Mouse (Mus musculus): ENCODE measurements around the gene Gm28048. TPM values are rescaled to one million over a fixed set of nuclear protein-coding genes. Genes with fewer than 3 reads are reported as not detected.

Gm28048 gene
- polyA plus RNA-seq, 1 experiment, result 4.4 TPM

DNA sequence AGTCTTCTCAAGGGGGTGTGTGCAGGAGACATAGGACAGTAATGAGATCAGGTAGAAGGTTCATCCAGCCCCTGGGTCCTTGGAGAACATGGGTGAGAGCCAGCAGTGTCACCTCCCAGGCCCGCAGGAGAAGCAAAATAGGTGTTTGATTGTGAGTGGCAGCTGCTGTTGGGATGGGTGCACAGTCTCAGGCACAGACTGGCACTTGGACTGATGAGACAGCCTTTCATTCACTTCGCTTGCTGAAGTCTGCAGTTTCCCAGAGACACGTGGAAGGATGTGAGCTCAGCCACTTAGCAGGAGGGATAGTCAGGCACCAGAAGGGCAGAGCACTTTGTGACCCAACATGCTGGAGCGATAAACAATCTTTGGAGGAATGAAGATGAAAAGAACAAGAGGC, 118.3 kb downstream of the Gm28048 start:
- Histone ChIP-seq H3K27ac (ENCODE audit: insufficient read depth, low read length) (no peak overlapping the region), H3K4me1 (ENCODE audit: control insufficient read depth, insufficient read depth, low read length) (peaks cover 4% of the 10 kb centered on the region; the same call in 1 of the 2 replicates), H3K27me3 (ENCODE audit: control insufficient read depth, insufficient read depth, low read length) (peaks cover 10% of the 10 kb centered on the region; the same call in 1 of the 2 replicates), H3K4me3 (replicated peaks; ENCODE audit: insufficient read depth, low read depth, low read length) (no peak overlapping the region)
- no peak for DNase-seq
- WGBS, result 75% methylated on average over 4 of the region's 4 CpGs
- TF ChIP-seq POLR2A (IDR thresholded peaks at IDR 0.05; ENCODE audit: borderline replicate concordance, insufficient read depth, low read length) (no peak), CTCF (IDR thresholded peaks at IDR 0.05; ENCODE audit: borderline replicate concordance, insufficient read depth, low read depth, low read length) (no peak)

DNA sequence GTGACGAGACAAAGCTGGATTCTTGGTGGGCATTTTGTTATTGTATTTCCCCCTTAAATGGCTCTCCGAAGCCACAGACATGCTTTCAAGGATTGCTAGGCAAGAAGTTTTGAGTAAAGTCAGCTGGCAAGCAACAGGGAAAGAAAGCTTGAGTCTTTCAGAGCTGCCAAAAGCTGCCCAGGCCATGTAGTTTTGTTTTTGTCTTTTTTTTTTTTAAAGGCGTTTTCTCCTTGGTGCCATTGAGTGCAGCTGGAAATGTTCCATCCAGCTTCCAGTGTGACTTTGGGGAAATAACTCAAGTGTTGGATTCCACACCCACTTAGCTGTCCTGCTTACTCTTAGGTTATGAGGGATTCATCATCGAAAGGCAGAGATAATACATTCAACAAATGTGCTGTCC, 120.6 kb downstream of the Gm28048 start:
- H3K27me3 ChIP-seq (ENCODE audit: control insufficient read depth, insufficient read depth, low read length), result peaks cover 7% of the 10 kb centered on the region; the same call in 1 of the 2 replicates
- H3K4me1 ChIP-seq (ENCODE audit: control insufficient read depth, insufficient read depth, low read length), result peaks cover 4% of the 10 kb centered on the region; the same call in 1 of the 2 replicates
- WGBS, result 62% methylated on average over 4 of the region's 4 CpGs
- H3K27ac ChIP-seq (ENCODE audit: insufficient read depth, low read length), result no peak overlapping the region
- DNase-seq, result no peak
- no peak overlapping the region for H3K4me3 ChIP-seq (replicated peaks; ENCODE audit: insufficient read depth, low read depth, low read length)
- TF ChIP-seq POLR2A (IDR thresholded peaks at IDR 0.05; ENCODE audit: borderline replicate concordance, insufficient read depth, low read length), result no peak
- no peak for TF ChIP-seq CTCF (IDR thresholded peaks at IDR 0.05; ENCODE audit: borderline replicate concordance, insufficient read depth, low read depth, low read length)

DNA sequence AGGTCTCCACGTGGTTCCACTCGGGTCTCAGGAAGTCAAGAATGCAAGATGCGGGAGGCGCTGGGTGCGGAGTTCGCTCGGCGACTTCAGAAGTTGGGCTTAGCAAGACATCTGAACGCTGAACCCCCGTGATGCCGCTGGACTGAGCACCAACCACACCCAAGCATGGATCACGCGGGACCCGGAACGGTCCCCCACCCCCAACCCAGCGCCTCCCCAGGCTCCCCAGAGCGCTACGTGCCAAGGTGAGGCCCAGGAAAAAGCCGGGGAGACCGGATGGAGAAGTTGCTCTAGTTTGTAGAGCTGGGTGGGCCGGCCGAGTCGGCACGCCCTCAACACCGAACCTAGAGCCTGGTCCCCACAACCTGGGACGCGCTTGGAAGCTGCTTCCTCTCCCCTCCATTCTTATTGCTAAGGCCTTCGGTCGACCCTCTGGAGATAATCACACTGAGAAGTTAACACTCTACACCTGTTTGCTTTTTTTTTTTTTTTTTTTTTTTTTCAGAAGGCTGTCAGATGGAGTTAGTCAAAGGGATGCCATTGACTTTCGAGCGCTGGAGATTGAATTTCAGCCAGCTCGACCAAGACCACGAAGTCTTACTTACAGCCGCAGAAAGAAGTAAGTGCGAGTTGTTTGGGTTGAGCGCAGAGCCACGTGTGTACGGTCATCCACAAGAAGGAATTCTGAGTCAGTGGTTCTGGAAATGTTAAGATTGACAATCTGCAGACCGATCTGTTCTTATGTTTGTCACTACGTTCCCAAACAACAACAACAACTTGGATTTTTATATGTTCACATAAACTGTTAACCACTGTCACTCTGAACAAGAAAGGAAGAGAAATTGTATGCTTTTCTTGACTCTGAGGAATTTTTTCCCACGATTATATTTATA, 121.3 kb downstream of the Gm28048 start, which contains the start of gene B3gnt2:
B3gnt2 (minus strand) TSS at position 627 of the 893 bp plus-strand sequence.
- Histone ChIP-seq H3K27me3 (ENCODE audit: control insufficient read depth, insufficient read depth, low read length) (peaks cover 7% of the 10 kb centered on the region; the same call in 1 of the 2 replicates), H3K4me1 (ENCODE audit: control insufficient read depth, insufficient read depth, low read length) (peaks cover 4% of the 10 kb centered on the region; the same call in 1 of the 2 replicates), H3K27ac (ENCODE audit: insufficient read depth, low read length) (peak within 1 kb of the TSS; percentile 46; the same call in 1 of the 2 replicates), H3K4me3 (replicated peaks; ENCODE audit: insufficient read depth, low read depth, low read length) (peak within 1 kb of the TSS; percentile 25)
- no peak for DNase-seq
- WGBS, result 12% methylated on average over 41 of the region's 41 CpGs
- TF ChIP-seq POLR2A (IDR thresholded peaks at IDR 0.05; ENCODE audit: borderline replicate concordance, insufficient read depth, low read length) (no peak), CTCF (IDR thresholded peaks at IDR 0.05; ENCODE audit: borderline replicate concordance, insufficient read depth, low read depth, low read length) (no peak)

DNA sequence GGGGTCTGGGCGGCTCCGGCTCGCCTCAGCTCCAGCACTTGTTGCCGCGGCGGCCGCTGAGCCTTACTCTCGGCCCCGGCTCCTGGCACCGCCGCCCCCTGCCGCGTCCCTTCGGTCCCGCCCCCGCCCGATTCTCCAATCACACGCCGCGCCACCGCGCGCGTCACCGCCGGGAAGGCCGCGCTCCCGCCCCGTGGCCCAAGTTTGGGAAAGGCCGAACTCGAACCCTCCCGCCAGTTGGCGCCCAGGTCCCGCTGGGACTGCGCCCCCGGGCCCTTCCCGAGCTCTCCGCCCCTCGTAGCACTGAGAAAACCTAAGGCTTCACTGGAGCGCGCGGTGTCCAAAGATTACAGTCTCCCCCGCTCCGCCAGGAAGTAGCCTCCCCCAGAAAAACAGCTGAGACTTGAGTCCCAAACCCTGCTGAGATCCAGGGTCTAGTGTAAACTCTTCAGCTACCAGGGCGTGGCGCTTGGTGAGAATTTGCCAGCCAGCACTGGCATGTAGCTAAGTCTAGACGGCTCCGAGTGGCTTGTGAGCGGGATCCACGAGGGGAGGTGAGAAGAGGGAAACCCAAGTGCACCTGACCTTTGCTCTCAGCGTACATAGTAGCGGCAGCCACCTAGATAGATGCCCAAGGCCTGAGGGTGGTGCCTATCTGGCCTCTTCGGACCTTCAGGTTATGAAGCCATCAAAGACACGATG, 122.1 kb downstream of the Gm28048 start:
- no peak for TF ChIP-seq POLR2A (IDR thresholded peaks at IDR 0.05; ENCODE audit: borderline replicate concordance, insufficient read depth, low read length)
- H3K27me3 ChIP-seq (ENCODE audit: control insufficient read depth, insufficient read depth, low read length), result peaks cover 7% of the 10 kb centered on the region; the same call in 1 of the 2 replicates
- under 1% methylated on average over 54 of the region's 55 CpGs for WGBS
- H3K4me1 ChIP-seq (ENCODE audit: control insufficient read depth, insufficient read depth, low read length), result peaks cover 4% of the 10 kb centered on the region; the same call in 1 of the 2 replicates
- peak overlapping the region; percentile 46; the same call in 1 of the 2 replicates for H3K27ac ChIP-seq (ENCODE audit: insufficient read depth, low read length)
- peak overlapping the region; percentile 55 for H3K4me3 ChIP-seq (replicated peaks; ENCODE audit: insufficient read depth, low read depth, low read length)
- peak; percentile 46 to 51 for DNase-seq

DNA sequence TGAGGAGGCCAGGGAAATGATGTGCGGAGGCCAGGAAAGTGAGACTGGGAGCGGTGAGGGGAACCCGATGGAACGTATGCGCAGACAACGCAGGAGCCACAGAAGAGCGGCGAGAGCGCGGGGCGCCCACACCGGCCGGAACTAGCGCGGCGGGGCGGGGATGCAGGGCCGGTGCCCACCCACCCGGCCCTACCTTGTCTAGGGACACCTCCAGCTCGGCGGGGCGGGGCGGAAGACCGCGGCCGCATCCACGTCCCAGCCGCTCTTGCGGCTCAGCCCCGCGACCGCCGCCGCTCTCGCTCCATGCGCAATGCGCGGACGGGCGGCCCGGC, 122.6 kb downstream of the Gm28048 start:
- no peak for TF ChIP-seq CTCF (IDR thresholded peaks at IDR 0.05; ENCODE audit: borderline replicate concordance, insufficient read depth, low read depth, low read length)
- TF ChIP-seq POLR2A (IDR thresholded peaks at IDR 0.05; ENCODE audit: borderline replicate concordance, insufficient read depth, low read length), result no peak
- peaks cover 7% of the 10 kb centered on the region; the same call in 1 of the 2 replicates for H3K27me3 ChIP-seq (ENCODE audit: control insufficient read depth, insufficient read depth, low read length)
- H3K4me3 ChIP-seq (replicated peaks; ENCODE audit: insufficient read depth, low read depth, low read length), result peak overlapping the region; percentile 55
- DNase-seq, result peak in 1 of 2 experiments; percentile 27
- peaks cover 4% of the 10 kb centered on the region; the same call in 1 of the 2 replicates for H3K4me1 ChIP-seq (ENCODE audit: control insufficient read depth, insufficient read depth, low read length)
- WGBS, result under 1% methylated on average over 27 of the region's 41 CpGs
- H3K27ac ChIP-seq (ENCODE audit: insufficient read depth, low read length), result peak overlapping the region; percentile 27; the same call in 1 of the 2 replicates

DNA sequence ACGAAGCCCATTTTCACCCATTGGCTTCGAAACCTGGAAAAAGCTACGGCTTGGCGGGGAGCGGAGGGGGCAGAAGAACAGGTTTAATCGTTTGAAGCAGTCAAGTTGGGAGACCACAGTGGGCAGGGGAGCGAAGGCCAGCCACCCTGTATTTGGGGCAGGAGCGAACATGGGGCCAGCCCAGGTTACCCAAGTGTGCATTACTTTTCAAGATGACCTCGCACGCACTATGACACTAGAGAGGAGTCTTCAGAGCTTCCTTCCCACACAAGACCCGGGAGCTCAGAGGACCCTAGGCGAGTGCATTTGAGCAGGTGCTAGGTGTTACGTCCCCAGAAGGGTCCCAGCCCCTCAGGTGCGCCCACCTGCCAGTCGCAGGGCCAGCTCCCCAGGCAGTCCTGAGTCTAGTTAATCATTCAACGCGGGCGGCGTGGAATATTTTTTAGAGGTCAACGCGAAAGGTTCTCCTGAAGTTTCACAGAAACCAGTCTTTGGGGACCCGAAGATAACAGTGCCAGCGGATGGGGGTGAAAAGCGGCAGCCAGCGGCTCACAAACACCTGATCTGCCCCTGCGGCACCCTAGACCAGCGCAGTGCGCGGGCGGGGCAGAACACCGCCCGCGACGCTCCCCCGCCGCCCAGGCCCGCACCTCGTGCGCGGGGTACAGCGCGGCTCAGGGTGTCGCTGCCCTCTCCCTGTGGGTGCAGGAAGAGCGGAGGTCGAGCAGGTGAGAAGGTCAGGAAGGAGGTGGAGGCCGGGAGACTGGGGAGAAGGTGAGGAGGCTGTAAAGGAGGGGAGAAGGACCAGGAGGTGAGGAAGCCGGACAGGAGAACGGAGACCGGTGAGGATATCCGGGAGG, 123.2 kb downstream of the Gm28048 start:
- peak overlapping the region; percentile 27; the same call in 1 of the 2 replicates for H3K27ac ChIP-seq (ENCODE audit: insufficient read depth, low read length)
- H3K27me3 ChIP-seq (ENCODE audit: control insufficient read depth, insufficient read depth, low read length), result peaks cover 9% of the 10 kb centered on the region; the same call in 1 of the 2 replicates
- H3K4me1 ChIP-seq (ENCODE audit: control insufficient read depth, insufficient read depth, low read length), result peaks cover 4% of the 10 kb centered on the region; the same call in 1 of the 2 replicates
- DNase-seq, result peak in 1 of 2 experiments; percentile 18
- no peak for TF ChIP-seq CTCF (IDR thresholded peaks at IDR 0.05; ENCODE audit: borderline replicate concordance, insufficient read depth, low read depth, low read length)
- no peak for TF ChIP-seq POLR2A (IDR thresholded peaks at IDR 0.05; ENCODE audit: borderline replicate concordance, insufficient read depth, low read length)
- WGBS, result 7% methylated on average over 50 of the region's 50 CpGs
- H3K4me3 ChIP-seq (replicated peaks; ENCODE audit: insufficient read depth, low read depth, low read length), result peak overlapping the region; percentile 55

All from cerebellum, adult 2 months (tissue).